Mouse (Mus musculus): ENCODE results near the gene Gkn1. TPM values are rescaled to one million over a fixed set of nuclear protein-coding genes. Genes with fewer than 3 reads are reported as not detected.

The Gkn1 gene
- total and polyA plus RNA-seq, 3 experiments = 0.12 TPM; not detected in 2

- no peak for DNase-seq
- H3K4me3 ChIP-seq = no peak overlapping the region
- peaks cover 3% of the 10 kb centered on the region for H3K4me1 ChIP-seq (ENCODE audit: control insufficient read depth, insufficient read depth, low read length)
- no peaks in the 10 kb centered on the region for H3K36me3 ChIP-seq (ENCODE audit: control insufficient read depth, insufficient read depth, low read length)
- TF ChIP-seq POLR2A (IDR thresholded peaks at IDR 0.05; ENCODE audit: insufficient read depth, low read depth, low read length) (no peak), EP300 (IDR thresholded peaks at IDR 0.05; ENCODE audit: insufficient read depth, low read depth, low read length) (no peak), CTCF (IDR thresholded peaks at IDR 0.05) (no peak)
- H3K79me2 ChIP-seq (replicated peaks; ENCODE audit: control insufficient read depth, insufficient read depth, low read length) = no peaks in the 10 kb centered on the region
- no peak overlapping the region for H3K27ac ChIP-seq
- no peaks in the 10 kb centered on the region for H3K27me3 ChIP-seq (ENCODE audit: control insufficient read depth, insufficient read depth, low read length)
- intact Hi-C loops (cut with DNase I) = no loop called here
- H3K9ac ChIP-seq (ENCODE audit: low read depth, low read length) = no peak overlapping the region
- WGBS = 88% methylated on average over 7 of the region's 7 CpGs
Measured at GRCm38 (mm10) chr6:87318651-87319050, 32.1 kb downstream of the Gkn1 start.

- peak overlapping the region; percentile 38; the same call in 1 of the 2 replicates for H3K27ac ChIP-seq
- H3K4me1 ChIP-seq (ENCODE audit: control insufficient read depth, insufficient read depth, low read length) = peaks cover 1% of the 10 kb centered on the region
- intact Hi-C loops (cut with DNase I) = no loop called here
- no peaks in the 10 kb centered on the region for H3K27me3 ChIP-seq (ENCODE audit: control insufficient read depth, insufficient read depth, low read length)
- no peaks in the 10 kb centered on the region for H3K36me3 ChIP-seq (ENCODE audit: control insufficient read depth, insufficient read depth, low read length)
- peak in 1 of 2 experiments; percentile 56 for DNase-seq
- no peaks in the 10 kb centered on the region for H3K79me2 ChIP-seq (replicated peaks; ENCODE audit: control insufficient read depth, insufficient read depth, low read length)
- TF ChIP-seq POLR2A (IDR thresholded peaks at IDR 0.05; ENCODE audit: insufficient read depth, low read depth, low read length) (no peak), EP300 (IDR thresholded peaks at IDR 0.05; ENCODE audit: insufficient read depth, low read depth, low read length) (no peak), CTCF (IDR thresholded peaks at IDR 0.05) (no peak)
- no peak overlapping the region for H3K4me3 ChIP-seq
- H3K9ac ChIP-seq (ENCODE audit: low read depth, low read length) = no peak overlapping the region
- WGBS = 58% methylated on average over 8 of the region's 8 CpGs
Measured at GRCm38 (mm10) chr6:87316966-87317365, 33.8 kb downstream of the Gkn1 start.

GRCm38 (mm10) chr6:87312761-87313160 is 38.0 kb downstream of the Gkn1 start:
- H3K27ac ChIP-seq = no peak overlapping the region
- no peak for DNase-seq
- WGBS = 65% methylated on average over 4 of the region's 4 CpGs
- no peaks in the 10 kb centered on the region for H3K27me3 ChIP-seq (ENCODE audit: control insufficient read depth, insufficient read depth, low read length)
- peaks cover 1% of the 10 kb centered on the region for H3K4me1 ChIP-seq (ENCODE audit: control insufficient read depth, insufficient read depth, low read length)
- no peak overlapping the region for H3K9ac ChIP-seq (ENCODE audit: low read depth, low read length)
- H3K4me3 ChIP-seq = no peak overlapping the region
- intact Hi-C loops (cut with DNase I) = no loop called here
- no peaks in the 10 kb centered on the region for H3K36me3 ChIP-seq (ENCODE audit: control insufficient read depth, insufficient read depth, low read length)
- TF ChIP-seq POLR2A (IDR thresholded peaks at IDR 0.05; ENCODE audit: insufficient read depth, low read depth, low read length) = no peak
- no peak for TF ChIP-seq EP300 (IDR thresholded peaks at IDR 0.05; ENCODE audit: insufficient read depth, low read depth, low read length)
- no peak for TF ChIP-seq CTCF (IDR thresholded peaks at IDR 0.05)
- H3K79me2 ChIP-seq (replicated peaks; ENCODE audit: control insufficient read depth, insufficient read depth, low read length) = no peaks in the 10 kb centered on the region

- Histone ChIP-seq H3K9ac (ENCODE audit: low read depth, low read length) (no peak overlapping the region), H3K27ac (peak overlapping the region; percentile 13), H3K79me2 (replicated peaks; ENCODE audit: control insufficient read depth, insufficient read depth, low read length) (no peaks in the 10 kb centered on the region), H3K36me3 (ENCODE audit: control insufficient read depth, insufficient read depth, low read length) (no peaks in the 10 kb centered on the region), H3K4me3 (no peak overlapping the region), H3K27me3 (ENCODE audit: control insufficient read depth, insufficient read depth, low read length) (no peaks in the 10 kb centered on the region), H3K4me1 (ENCODE audit: control insufficient read depth, insufficient read depth, low read length) (no peaks in the 10 kb centered on the region)
- TF ChIP-seq CTCF (IDR thresholded peaks at IDR 0.05) = no peak
- no peak for TF ChIP-seq EP300 (IDR thresholded peaks at IDR 0.05; ENCODE audit: insufficient read depth, low read depth, low read length)
- no peak for TF ChIP-seq POLR2A (IDR thresholded peaks at IDR 0.05; ENCODE audit: insufficient read depth, low read depth, low read length)
- intact Hi-C loops (cut with DNase I) = no loop called here
- 33% methylated on average over 8 of the region's 8 CpGs for WGBS
- DNase-seq = peak in 1 of 2 experiments; percentile 19
Measured at GRCm38 (mm10) chr6:87304486-87304885, 46.3 kb downstream of the Gkn1 start.

DNA sequence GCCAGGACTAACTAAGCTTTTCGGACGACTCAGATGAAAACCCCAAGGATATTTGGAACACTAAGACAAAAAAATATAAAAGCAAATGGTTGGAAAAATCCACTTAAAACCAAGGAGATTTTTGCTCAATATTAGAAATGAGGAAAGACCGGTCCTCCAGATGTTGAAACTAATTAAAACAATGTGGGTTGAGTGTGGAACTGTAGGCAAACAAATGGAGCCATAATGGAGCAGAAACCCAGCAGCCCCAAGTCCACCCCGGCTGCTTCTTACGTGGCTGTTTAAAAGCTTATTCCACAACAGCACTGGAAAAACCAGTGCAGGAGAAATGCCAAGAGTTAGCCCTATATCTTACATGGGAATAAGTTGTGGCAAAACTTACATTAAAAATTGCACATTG is 48.0 kb downstream of the Gkn1 start:
- H3K4me1 ChIP-seq (ENCODE audit: control insufficient read depth, insufficient read depth, low read length) = no peaks in the 10 kb centered on the region
- no peak overlapping the region for H3K9ac ChIP-seq (ENCODE audit: low read depth, low read length)
- no peaks in the 10 kb centered on the region for H3K36me3 ChIP-seq (ENCODE audit: control insufficient read depth, insufficient read depth, low read length)
- no peak for DNase-seq
- H3K4me3 ChIP-seq = no peak overlapping the region
- no peaks in the 10 kb centered on the region for H3K79me2 ChIP-seq (replicated peaks; ENCODE audit: control insufficient read depth, insufficient read depth, low read length)
- no peaks in the 10 kb centered on the region for H3K27me3 ChIP-seq (ENCODE audit: control insufficient read depth, insufficient read depth, low read length)
- TF ChIP-seq EP300 (IDR thresholded peaks at IDR 0.05; ENCODE audit: insufficient read depth, low read depth, low read length) = no peak
- no peak for TF ChIP-seq POLR2A (IDR thresholded peaks at IDR 0.05; ENCODE audit: insufficient read depth, low read depth, low read length)
- TF ChIP-seq CTCF (IDR thresholded peaks at IDR 0.05) = no peak
- intact Hi-C loops (cut with DNase I) = no loop called here
- WGBS = 80% methylated on average over 5 of the region's 5 CpGs
- no peak overlapping the region for H3K27ac ChIP-seq

DNA sequence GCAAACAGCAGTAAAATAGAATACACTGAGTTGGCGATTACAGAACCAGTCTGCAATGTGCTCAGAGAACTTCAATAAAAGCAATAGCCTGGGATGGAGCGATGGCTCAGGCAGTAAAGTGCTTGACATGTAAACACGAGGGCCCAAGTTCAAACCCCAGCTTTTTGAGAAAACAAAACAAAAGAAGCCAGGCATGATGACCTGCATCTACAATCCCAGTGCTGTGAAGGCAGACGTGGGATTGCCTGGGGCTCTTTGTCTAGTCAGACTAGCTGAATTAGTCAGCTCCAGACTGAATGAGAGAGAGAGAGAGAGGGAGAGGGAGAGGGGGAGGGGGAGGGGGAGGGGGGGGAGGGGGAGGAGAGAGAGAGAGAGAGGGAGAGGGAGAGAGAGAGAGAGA is 48.8 kb downstream of the Gkn1 start:
- Histone ChIP-seq H3K79me2 (replicated peaks; ENCODE audit: control insufficient read depth, insufficient read depth, low read length) (no peaks in the 10 kb centered on the region), H3K27me3 (ENCODE audit: control insufficient read depth, insufficient read depth, low read length) (no peaks in the 10 kb centered on the region), H3K4me1 (ENCODE audit: control insufficient read depth, insufficient read depth, low read length) (no peaks in the 10 kb centered on the region), H3K9ac (ENCODE audit: low read depth, low read length) (no peak overlapping the region), H3K4me3 (no peak overlapping the region), H3K36me3 (ENCODE audit: control insufficient read depth, insufficient read depth, low read length) (no peaks in the 10 kb centered on the region), H3K27ac (no peak overlapping the region)
- DNase-seq = no peak
- TF ChIP-seq EP300 (IDR thresholded peaks at IDR 0.05; ENCODE audit: insufficient read depth, low read depth, low read length) (no peak), CTCF (IDR thresholded peaks at IDR 0.05) (no peak), POLR2A (IDR thresholded peaks at IDR 0.05; ENCODE audit: insufficient read depth, low read depth, low read length) (no peak)
- 63% methylated on average over 4 of the region's 4 CpGs for WGBS
- intact Hi-C loops (cut with DNase I) = no loop called here

Other genes starting within 250 kb of the Gkn1 start
- not detected for gene D6Ertd527e, start 246.2 kb downstream of the Gkn1 start, total RNA-seq (2021)
- 0.04 TPM in 1 of 2 replicates, not detected in the other for gene D6Ertd527e, start 246.2 kb downstream of the Gkn1 start, polyA plus RNA-seq (2012; rRNA removed)
- 1 to 10 TPM; 6.5 to 8.5 TPM for gene Antxr1, start 15.1 kb downstream of the Gkn1 start, total RNA-seq (2021)
- gene Antxr1, start 15.1 kb downstream of the Gkn1 start, polyA plus RNA-seq (2012; rRNA removed) = 4.8 and 7.1 TPM in 2 replicates
- gene Gkn2, start 22.4 kb upstream of the Gkn1 start, total RNA-seq (2021) = not detected
- not detected in 2 replicates for gene Gkn2, start 22.4 kb upstream of the Gkn1 start, polyA plus RNA-seq (2012; rRNA removed)
- 1 to 10 TPM; 1.7 to 2.1 TPM for gene Gkn3, start 38.0 kb upstream of the Gkn1 start, total RNA-seq (2021)
- gene Gkn3, start 38.0 kb upstream of the Gkn1 start, polyA plus RNA-seq (2012; rRNA removed) = 1.9 and 4.4 TPM in 2 replicates
- 10 to 100 TPM; 51.0 to 60.1 TPM for gene Bmp10, start 78.1 kb upstream of the Gkn1 start, total RNA-seq (2021)
- gene Bmp10, start 78.1 kb upstream of the Gkn1 start, polyA plus RNA-seq (2012; rRNA removed) = 53.8 and 106 TPM in 2 replicates
- 1 to 10 TPM; 3.2 to 3.8 TPM for gene Arhgap25, start 182.3 kb upstream of the Gkn1 start, total RNA-seq (2021)
- gene Arhgap25, start 182.3 kb upstream of the Gkn1 start, polyA plus RNA-seq (2012; rRNA removed) = 1.8 and 1.9 TPM in 2 replicates
- gene Prokr1, start 239.8 kb upstream of the Gkn1 start, total RNA-seq (2021) = under 1 TPM; 0.37 to 0.77 TPM
- gene Prokr1, start 239.8 kb upstream of the Gkn1 start, polyA plus RNA-seq (2012; rRNA removed) = 0.23 and 0.97 TPM in 2 replicates

Measured in heart, adult 2 months (tissue).